Mouse (Mus musculus): ENCODE results near the gene Ankrd60. TPM values are rescaled to one million over a fixed set of nuclear protein-coding genes. Genes with fewer than 3 reads are reported as not detected.

Gene Ankrd60
- polyA plus RNA-seq (2012; fragmentation: generic; extraction: Trizol) = not detected

GRCm38 (mm10) chr2:173577669-173578557 is at the start of gene Ankrd60:
Gene Ankrd60, minus strand, starts transcription at chr2:173578365.

GRCm38 (mm10) chr2:173522376-173522775 is 55.8 kb downstream of the Ankrd60 start, which contains the start of gene 1700021F07Rik:
Gene 1700021F07Rik, plus strand, starts transcription at chr2:173522586.

Other genes with a start within 250 kb of the Ankrd60 start
- not detected for gene 1700021F07Rik, start 55.8 kb downstream of the Ankrd60 start, polyA plus RNA-seq (2012; fragmentation: generic; extraction: Trizol)
- 10 to 100 TPM in 1 of 2 experiments, 1 to 10 TPM in 1; 4.4 to 12.4 TPM for gene Rab22a, start 81.4 kb upstream of the Ankrd60 start, polyA plus RNA-seq (2012; fragmentation: generic; extraction: Trizol)
- not detected for gene 1700010B08Rik, start 141.1 kb upstream of the Ankrd60 start, polyA plus RNA-seq (2012; fragmentation: generic; extraction: Trizol)
- 10 to 100 TPM; 13.5 to 29.3 TPM for gene Vapb, start 159.1 kb upstream of the Ankrd60 start, polyA plus RNA-seq (2012; fragmentation: generic; extraction: Trizol)